In genomic region chr12:79208703-79209464, GRCm38 (mm10) we compare ENCODE assay signal across 8 mouse cellular contexts. TPM values are rescaled to one million over a fixed set of nuclear protein-coding genes. Genes with fewer than 3 reads are reported as not detected.
DNase-seq lines count a peak whose midpoint lies in the region; ATAC-seq and TF ChIP-seq lines count a peak whose summit lies in the region.

Gene Rdh12, plus strand, starts transcription at chr12:79208914.

- 0 out of 2 replicates have a peak, but pooled peaks have one; percentile 59 for ATAC-seq in kidney, postnatal 0 days (replicated peaks; ENCODE audit: low FRiP score, low read depth)
- peak; percentile 80; the same call in 1 of the 2 replicates for ATAC-seq in lung, embryonic 14.5 days (ENCODE audit: insufficient read depth)
- peak; percentile 56; the same call in 1 of the 2 replicates for ATAC-seq in neural tube, embryonic 14.5 days (ENCODE audit: low read depth)

- H3K27ac ChIP-seq in kidney, postnatal 0 days, result no peak within 1 kb of the TSS
- H3K27ac ChIP-seq in lung, embryonic 14.5 days (ENCODE audit: low read depth), result no peak within 1 kb of the TSS
- H3K27ac ChIP-seq in neural tube, embryonic 14.5 days (ENCODE audit: low read depth, low read length), result no peak within 1 kb of the TSS

- no peaks in the 10 kb centered on the region for H3K9me3 ChIP-seq in kidney, postnatal 0 days (replicated peaks; ENCODE audit: low read length)
- H3K9me3 ChIP-seq in lung, embryonic 14.5 days (ENCODE audit: low read depth, low read length), result no peaks in the 10 kb centered on the region
- H3K9me3 ChIP-seq in neural tube, embryonic 14.5 days (ENCODE audit: control insufficient read depth, low read length), result no peaks in the 10 kb centered on the region

- peak; percentile 72 for DNase-seq in B cell, adult 2 months
- DNase-seq in MN1 (ENCODE audit: low spot score), result peak; percentile 46
- peak; percentile 35 for DNase-seq in embryo, embryonic 10 days (ENCODE audit: low spot score)
- DNase-seq in heart, adult 9 months (ENCODE audit: low spot score in 2 of 2), result peak; percentile 18 to 25
- DNase-seq in kidney, postnatal 0 days (ENCODE audit: low spot score), result peak; percentile 65
- DNase-seq in lung, embryonic 14.5 days, result peak; percentile 73
- peak; percentile 51 for DNase-seq in thymus, postnatal 14 days

- peak within 1 kb of the TSS; percentile 57 for H3K4me2 ChIP-seq in kidney, postnatal 0 days (ENCODE audit: low read length)
- peak within 1 kb of the TSS; percentile 62 for H3K4me2 ChIP-seq in lung, embryonic 14.5 days
- peak within 1 kb of the TSS; percentile 51 for H3K4me2 ChIP-seq in neural tube, embryonic 14.5 days (ENCODE audit: low read depth, low read length)

- H3K4me1 ChIP-seq in kidney, postnatal 0 days (replicated peaks; ENCODE audit: insufficient read depth, low read length), result no peaks in the 10 kb centered on the region
- no peaks in the 10 kb centered on the region for H3K4me1 ChIP-seq in lung, embryonic 14.5 days (ENCODE audit: insufficient read depth)
- no peaks in the 10 kb centered on the region for H3K4me1 ChIP-seq in neural tube, embryonic 14.5 days (ENCODE audit: control insufficient read depth, insufficient read depth, low read length)

- peak within 1 kb of the TSS; percentile 34 for H3K4me3 ChIP-seq in kidney, postnatal 0 days (replicated peaks; ENCODE audit: low read depth, low read length)
- H3K4me3 ChIP-seq in lung, embryonic 14.5 days (ENCODE audit: low read depth, low read length), result peak within 1 kb of the TSS; percentile 35
- H3K4me3 ChIP-seq in neural tube, embryonic 14.5 days (ENCODE audit: low read depth, low read length), result peak within 1 kb of the TSS; percentile 26

- WGBS in kidney, postnatal 0 days, result 2% methylated on average over 13 of the region's 13 CpGs
- 5% methylated on average over 13 of the region's 13 CpGs for WGBS in lung, embryonic 14.5 days
- 7% methylated on average over 13 of the region's 13 CpGs for WGBS in neural tube, embryonic 14.5 days

- no peaks in the 10 kb centered on the region for H3K36me3 ChIP-seq in kidney, postnatal 0 days (ENCODE audit: insufficient read depth, low read length)
- no peaks in the 10 kb centered on the region for H3K36me3 ChIP-seq in lung, embryonic 14.5 days (ENCODE audit: insufficient read depth)
- no peaks in the 10 kb centered on the region for H3K36me3 ChIP-seq in neural tube, embryonic 14.5 days (ENCODE audit: control insufficient read depth, insufficient read depth, low read length)

- no peaks in the 10 kb centered on the region for H3K27me3 ChIP-seq in kidney, postnatal 0 days (ENCODE audit: insufficient read depth, low read length)
- no peaks in the 10 kb centered on the region for H3K27me3 ChIP-seq in lung, embryonic 14.5 days (ENCODE audit: insufficient read depth, low read length)
- H3K27me3 ChIP-seq in neural tube, embryonic 14.5 days (ENCODE audit: control insufficient read depth, insufficient read depth, low read length), result no peaks in the 10 kb centered on the region

- H3K9ac ChIP-seq in kidney, postnatal 0 days (ENCODE audit: low read depth, low read length), result peak within 1 kb of the TSS; percentile 46; the same call in 1 of the 2 replicates
- H3K9ac ChIP-seq in lung, embryonic 14.5 days, result peak within 1 kb of the TSS; percentile 48
- H3K9ac ChIP-seq in neural tube, embryonic 14.5 days (replicated peaks; ENCODE audit: low read depth, low read length), result peak within 1 kb of the TSS; percentile 4; the same call in 1 of the 2 replicates

- no peak for TF ChIP-seq CTCF in kidney, postnatal 0 days (IDR thresholded peaks at IDR 0.05; ENCODE audit: low read depth)
- no peak for TF ChIP-seq CTCF in lung, embryonic 14.5 days (IDR thresholded peaks at IDR 0.05; ENCODE audit: low read depth)

RNA-seq across cellular contexts. Expression of gene Rdh12, which starts in this region (rescaled TPM):
- polyA plus RNA-seq in kidney, postnatal 0 days (2015; fragmentation: Nextera tagmentation; extraction: Ambion mirVana), result 7.4 and 7.7 TPM in 2 replicates
- polyA plus RNA-seq in lung, embryonic 14.5 days (2014; fragmentation: Nextera tagmentation; extraction: Ambion mirVana), result 1.9 and 2.3 TPM in 2 replicates
- 1.0 TPM in 2 replicates for polyA plus RNA-seq in neural tube, embryonic 14.5 days (2014; fragmentation: Nextera tagmentation; extraction: Ambion mirVana)

Comparison
In these comparisons a context has a peak if more than half of its experiments do, and no peak if none do; other contexts are left out.
1. DNase-seq: peak in every context shown above with its lines; median percentile 73 in lung, embryonic 14.5 days; 72 in B cell, adult 2 months; 65 in kidney, postnatal 0 days; 51 in thymus, postnatal 14 days; 46 in MN1; 35 in embryo, embryonic 10 days; 22 in heart, adult 9 months.